Mouse (Mus musculus): ENCODE measurements around the gene Dpf1. TPM values are rescaled to one million over a fixed set of nuclear protein-coding genes. Genes with fewer than 3 reads are reported as not detected.
A peak's percentile ranks its signal among the peaks of the same experiment; 100 is the strongest.

Dpf1 gene
- 167 and 205 TPM in 2 replicates for polyA plus RNA-seq (2014; fragmentation: Nextera tagmentation; extraction: Ambion mirVana)

GRCm38 (mm10) chr7:29303738-29304462 lies at the start of gene Dpf1:
Gene Dpf1 (plus strand): TSS chr7:29303951.
- Histone ChIP-seq H3K4me2 (ENCODE audit: low read length) (peak within 1 kb of the TSS; percentile 95), H3K9me3 (replicated peaks; ENCODE audit: control insufficient read depth, low read length) (no peaks in the 10 kb centered on the region), H3K27ac (ENCODE audit: low read depth, low read length) (peak within 1 kb of the TSS; percentile 93), H3K4me3 (ENCODE audit: low read depth, low read length) (peak within 1 kb of the TSS; percentile 74), H3K27me3 (replicated peaks; ENCODE audit: control insufficient read depth, insufficient read depth, low read length) (no peaks in the 10 kb centered on the region), H3K4me1 (ENCODE audit: control insufficient read depth, insufficient read depth, low read length) (peaks cover 20% of the 10 kb centered on the region), H3K9ac (ENCODE audit: low read length) (peak within 1 kb of the TSS; percentile 86), H3K36me3 (ENCODE audit: control insufficient read depth, insufficient read depth, low read length) (no peaks in the 10 kb centered on the region)
- ATAC-seq (peak; percentile 92), DNase-seq (ENCODE audit: low spot score) (peak; percentile 98)
- WGBS, result under 1% methylated on average over 62 of the region's 67 CpGs

GRCm38 (mm10) chr7:29255875-29256274 lies 47.9 kb upstream of the Dpf1 start:
- whole genome bisulfite sequencing, result 85% methylated on average over 4 of the region's 4 CpGs
- no peaks in the 10 kb centered on the region for H3K9me3 ChIP-seq (replicated peaks; ENCODE audit: control insufficient read depth, low read length)
- peaks cover 7% of the 10 kb centered on the region for H3K4me1 ChIP-seq (ENCODE audit: control insufficient read depth, insufficient read depth, low read length)
- H3K27ac ChIP-seq (ENCODE audit: low read depth, low read length), result no peak overlapping the region
- ATAC-seq (no peak), DNase-seq (ENCODE audit: low spot score) (no peak)
- no peak overlapping the region for H3K9ac ChIP-seq (ENCODE audit: low read length)
- H3K4me3 ChIP-seq (ENCODE audit: low read depth, low read length), result no peak overlapping the region
- H3K4me2 ChIP-seq (ENCODE audit: low read length), result no peak overlapping the region
- H3K36me3 ChIP-seq (ENCODE audit: control insufficient read depth, insufficient read depth, low read length), result 0 out of 2 replicates have a peak, but pooled peaks cover 2% of the 10 kb centered on the region
- H3K27me3 ChIP-seq (replicated peaks; ENCODE audit: control insufficient read depth, insufficient read depth, low read length), result no peaks in the 10 kb centered on the region

- Histone ChIP-seq H3K4me2 (ENCODE audit: low read length) (no peak overlapping the region), H3K4me1 (ENCODE audit: control insufficient read depth, insufficient read depth, low read length) (peaks cover 7% of the 10 kb centered on the region), H3K9me3 (replicated peaks; ENCODE audit: control insufficient read depth, low read length) (no peaks in the 10 kb centered on the region), H3K36me3 (ENCODE audit: control insufficient read depth, insufficient read depth, low read length) (0 out of 2 replicates have a peak, but pooled peaks cover 2% of the 10 kb centered on the region), H3K4me3 (ENCODE audit: low read depth, low read length) (no peak overlapping the region), H3K27ac (ENCODE audit: low read depth, low read length) (no peak overlapping the region), H3K9ac (ENCODE audit: low read length) (no peak overlapping the region), H3K27me3 (replicated peaks; ENCODE audit: control insufficient read depth, insufficient read depth, low read length) (no peaks in the 10 kb centered on the region)
- DNase-seq (ENCODE audit: low spot score) (no peak), ATAC-seq (no peak)
- WGBS, result 90% methylated on average over 1 of the region's 1 CpGs
Measured at GRCm38 (mm10) chr7:29257368-29257767, 46.4 kb upstream of the Dpf1 start.

GRCm38 (mm10) chr7:29259781-29260730 lies 43.7 kb upstream of the Dpf1 start:
- H3K4me2 ChIP-seq (ENCODE audit: low read length), result no peak overlapping the region
- H3K4me3 ChIP-seq (ENCODE audit: low read depth, low read length), result no peak overlapping the region
- ATAC-seq (peak; percentile 50; the same call in 1 of the 2 replicates), DNase-seq (ENCODE audit: low spot score) (peak; percentile 33)
- no peaks in the 10 kb centered on the region for H3K9me3 ChIP-seq (replicated peaks; ENCODE audit: control insufficient read depth, low read length)
- H3K4me1 ChIP-seq (ENCODE audit: control insufficient read depth, insufficient read depth, low read length), result peaks cover 7% of the 10 kb centered on the region
- no peaks in the 10 kb centered on the region for H3K27me3 ChIP-seq (replicated peaks; ENCODE audit: control insufficient read depth, insufficient read depth, low read length)
- WGBS, result 69% methylated on average over 10 of the region's 10 CpGs
- 0 out of 2 replicates have a peak, but pooled peaks cover 2% of the 10 kb centered on the region for H3K36me3 ChIP-seq (ENCODE audit: control insufficient read depth, insufficient read depth, low read length)
- no peak overlapping the region for H3K9ac ChIP-seq (ENCODE audit: low read length)
- H3K27ac ChIP-seq (ENCODE audit: low read depth, low read length), result peak overlapping the region; percentile 39; the same call in 1 of the 2 replicates

GRCm38 (mm10) chr7:29262151-29262550 lies 41.6 kb upstream of the Dpf1 start:
- no peaks in the 10 kb centered on the region for H3K36me3 ChIP-seq (ENCODE audit: control insufficient read depth, insufficient read depth, low read length)
- no peak overlapping the region for H3K4me2 ChIP-seq (ENCODE audit: low read length)
- H3K9ac ChIP-seq (ENCODE audit: low read length), result no peak overlapping the region
- ATAC-seq, result no peak
- WGBS, result 87% methylated on average over 6 of the region's 6 CpGs
- H3K27me3 ChIP-seq (replicated peaks; ENCODE audit: control insufficient read depth, insufficient read depth, low read length), result no peaks in the 10 kb centered on the region
- H3K4me1 ChIP-seq (ENCODE audit: control insufficient read depth, insufficient read depth, low read length), result peaks cover 7% of the 10 kb centered on the region
- H3K27ac ChIP-seq (ENCODE audit: low read depth, low read length), result no peak overlapping the region
- no peak overlapping the region for H3K4me3 ChIP-seq (ENCODE audit: low read depth, low read length)
- DNase-seq (ENCODE audit: low spot score), result no peak
- no peaks in the 10 kb centered on the region for H3K9me3 ChIP-seq (replicated peaks; ENCODE audit: control insufficient read depth, low read length)

- Histone ChIP-seq H3K36me3 (ENCODE audit: control insufficient read depth, insufficient read depth, low read length) (no peaks in the 10 kb centered on the region), H3K27me3 (replicated peaks; ENCODE audit: control insufficient read depth, insufficient read depth, low read length) (no peaks in the 10 kb centered on the region), H3K9me3 (replicated peaks; ENCODE audit: control insufficient read depth, low read length) (no peaks in the 10 kb centered on the region), H3K4me3 (ENCODE audit: low read depth, low read length) (no peak overlapping the region), H3K4me2 (ENCODE audit: low read length) (no peak overlapping the region), H3K4me1 (ENCODE audit: control insufficient read depth, insufficient read depth, low read length) (peaks cover 7% of the 10 kb centered on the region), H3K9ac (ENCODE audit: low read length) (no peak overlapping the region), H3K27ac (ENCODE audit: low read depth, low read length) (no peak overlapping the region)
- WGBS, result 96% methylated on average over 3 of the region's 3 CpGs
- DNase-seq (ENCODE audit: low spot score), result no peak
- ATAC-seq, result no peak
Measured at GRCm38 (mm10) chr7:29263831-29264230, 39.9 kb upstream of the Dpf1 start.

GRCm38 (mm10) chr7:29265636-29266035 lies 38.1 kb upstream of the Dpf1 start:
- H3K4me3 ChIP-seq (ENCODE audit: low read depth, low read length), result no peak overlapping the region
- 70% methylated on average over 7 of the region's 7 CpGs for WGBS

GRCm38 (mm10) chr7:29266931-29267330 lies 36.8 kb upstream of the Dpf1 start:
- no peaks in the 10 kb centered on the region for H3K9me3 ChIP-seq (replicated peaks; ENCODE audit: control insufficient read depth, low read length)
- no peak overlapping the region for H3K4me3 ChIP-seq (ENCODE audit: low read depth, low read length)
- no peaks in the 10 kb centered on the region for H3K27me3 ChIP-seq (replicated peaks; ENCODE audit: control insufficient read depth, insufficient read depth, low read length)
- DNase-seq (ENCODE audit: low spot score), result no peak
- H3K4me1 ChIP-seq (ENCODE audit: control insufficient read depth, insufficient read depth, low read length), result no peaks in the 10 kb centered on the region
- ATAC-seq, result no peak
- no peaks in the 10 kb centered on the region for H3K36me3 ChIP-seq (ENCODE audit: control insufficient read depth, insufficient read depth, low read length)
- H3K4me2 ChIP-seq (ENCODE audit: low read length), result no peak overlapping the region
- no peak overlapping the region for H3K27ac ChIP-seq (ENCODE audit: low read depth, low read length)
- no peak overlapping the region for H3K9ac ChIP-seq (ENCODE audit: low read length)
- WGBS, result 61% methylated on average over 4 of the region's 4 CpGs

More at GRCm38 (mm10) chr7:29265636-29266035, 38.1 kb upstream of the Dpf1 start:
- Histone ChIP-seq H3K36me3 (ENCODE audit: control insufficient read depth, insufficient read depth, low read length) (no peaks in the 10 kb centered on the region), H3K9me3 (replicated peaks; ENCODE audit: control insufficient read depth, low read length) (no peaks in the 10 kb centered on the region), H3K9ac (ENCODE audit: low read length) (no peak overlapping the region), H3K27ac (ENCODE audit: low read depth, low read length) (no peak overlapping the region), H3K4me2 (ENCODE audit: low read length) (no peak overlapping the region), H3K4me1 (ENCODE audit: control insufficient read depth, insufficient read depth, low read length) (no peaks in the 10 kb centered on the region), H3K27me3 (replicated peaks; ENCODE audit: control insufficient read depth, insufficient read depth, low read length) (no peaks in the 10 kb centered on the region)
- no peak for DNase-seq (ENCODE audit: low spot score)
- ATAC-seq, result no peak

All from forebrain, embryonic 14.5 days (tissue).